Mouse (Mus musculus) MEL (cell line): ENCODE data around the gene BC051665.

Source experiments
- CHD2 ChIP-seq: IDR thresholded peaks from 2 replicates; pipeline ENCODE4 v1.6.1; 2011; ENCODE audit warnings: low read length, improper control_type of control experiment
- CTCF ChIP-seq, 3 experiments: IDR thresholded peaks in 2 of 3; conservative IDR thresholded peaks in 1 of 3; 2 replicates each; pipeline ENCODE4 v1.5.1; 2011 to 2012; ENCODE audit warnings: low read length in 3 of 3, low read depth in 2 of 3, mild to moderate bottlenecking in 2 of 3, improper control_type of control experiment in 1 of 3, inconsistent platforms in 1 of 3, mixed read lengths in 1 of 3, moderate library complexity in 1 of 3; ENCODE audit not compliant: control insufficient read depth in 1 of 3, insufficient read depth in 1 of 3, poor library complexity in 1 of 3, severe bottlenecking in 1 of 3
- E2F4 ChIP-seq: IDR thresholded peaks from 2 replicates; pipeline ENCODE4 v1.6.1; 2011; ENCODE audit warnings: low read depth, low read length, improper control_type of control experiment, borderline replicate concordance
- MAX ChIP-seq: IDR thresholded peaks from 2 replicates; pipeline ENCODE4 v1.6.1; 2011; ENCODE audit warnings: low read length, improper control_type of control experiment
- MEF2A ChIP-seq: IDR thresholded peaks from 2 replicates; pipeline ENCODE4 v1.6.1; 2014; ENCODE audit warnings: low read depth, mild to moderate bottlenecking, inconsistent platforms, low read length, improper control_type of control experiment; ENCODE audit not compliant: poor library complexity, insufficient replicate concordance, severe bottlenecking; ENCODE audit errors: extremely low read depth
- NELFE ChIP-seq: IDR thresholded peaks from 2 replicates; pipeline ENCODE4 v1.6.1; 2011; ENCODE audit warnings: low read depth, low read length, improper control_type of control experiment
- NRF1 ChIP-seq: IDR thresholded peaks from 2 replicates; pipeline ENCODE4 v1.6.1; 2014; ENCODE audit warnings: low read depth, mild to moderate bottlenecking, inconsistent platforms, low read length, improper control_type of control experiment, moderate library complexity; ENCODE audit not compliant: poor library complexity, insufficient read depth, severe bottlenecking
- POLR2A ChIP-seq, 2 experiments: IDR thresholded peaks; 2 replicates each; pipeline ENCODE4 v1.6.1; 2011 to 2012; ENCODE audit warnings: low read length in 2 of 2, mild to moderate bottlenecking in 2 of 2, control low read depth in 1 of 2, improper control_type of control experiment in 1 of 2, low read depth in 1 of 2, moderate library complexity in 1 of 2; ENCODE audit not compliant: control insufficient read depth in 1 of 2, insufficient read depth in 1 of 2, poor library complexity in 1 of 2
- POLR2AphosphoS2 ChIP-seq: IDR thresholded peaks from 2 replicates; pipeline ENCODE4 v1.6.1; 2011; ENCODE audit warnings: low read length, improper control_type of control experiment

DNA sequence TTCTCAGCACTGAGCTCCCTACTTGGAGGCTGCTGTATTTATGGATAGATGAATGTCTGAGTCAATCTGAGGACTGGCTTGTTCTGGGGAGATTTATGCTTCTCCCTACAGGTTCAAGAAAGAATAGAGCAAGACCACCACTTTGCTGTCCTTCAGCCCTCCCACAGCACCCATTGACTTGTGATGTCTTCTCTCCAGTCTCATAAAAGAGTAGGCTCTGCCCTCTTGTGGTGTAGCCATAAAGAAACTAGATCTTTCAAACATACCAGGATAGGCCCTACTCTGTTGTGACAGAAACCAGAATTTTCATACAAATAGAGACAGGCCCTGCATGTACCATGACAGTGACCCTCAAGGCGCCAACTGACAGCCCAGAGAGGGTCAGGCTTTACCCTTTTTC lies 39.0 kb downstream of the BC051665 start:
- TF ChIP-seq POLR2AphosphoS2: no peak
- no peak for TF ChIP-seq NRF1
- TF ChIP-seq POLR2A (IDR thresholded peaks at IDR 0.05; ENCODE audit: control insufficient read depth in 1 of 2, insufficient read depth in 1 of 2, low read depth in 1 of 2, low read length in 2 of 2, poor library complexity in 1 of 2): no peak
- no peak for TF ChIP-seq NELFE
- no peak for TF ChIP-seq MAX
- peak in 1 of 3 experiments; percentile 36; a peak in 2 of 6 replicates for TF ChIP-seq CTCF (IDR thresholded peaks at IDR 0.05 in 2 of 3, conservative IDR thresholded peaks at IDR 0.05 in 1 of 3; ENCODE audit: control insufficient read depth in 1 of 3, insufficient read depth in 1 of 3, low read depth in 2 of 3, low read length in 3 of 3, poor library complexity in 1 of 3, severe bottlenecking in 1 of 3)
- no peak for TF ChIP-seq MEF2A
- no peak for TF ChIP-seq E2F4
- TF ChIP-seq CHD2: no peak
